Mouse (Mus musculus) stomach, adult 2 months (tissue): ENCODE results near the gene Olfr1313. TPM values are rescaled to one million over a fixed set of nuclear protein-coding genes. Genes with fewer than 3 reads are reported as not detected.

Experiments used
- polyA plus RNA-seq: library from polyadenylated mRNA; depleted of rRNA; stranded (reverse); fragments of >200 nt; gene quantifications from 2 replicates; pipeline ENCODE4 v1.2.3, GENCODE M21; 2012; rRNA removed

Olfr1313 gene
- not detected in 2 replicates for polyA plus RNA-seq

DNA sequence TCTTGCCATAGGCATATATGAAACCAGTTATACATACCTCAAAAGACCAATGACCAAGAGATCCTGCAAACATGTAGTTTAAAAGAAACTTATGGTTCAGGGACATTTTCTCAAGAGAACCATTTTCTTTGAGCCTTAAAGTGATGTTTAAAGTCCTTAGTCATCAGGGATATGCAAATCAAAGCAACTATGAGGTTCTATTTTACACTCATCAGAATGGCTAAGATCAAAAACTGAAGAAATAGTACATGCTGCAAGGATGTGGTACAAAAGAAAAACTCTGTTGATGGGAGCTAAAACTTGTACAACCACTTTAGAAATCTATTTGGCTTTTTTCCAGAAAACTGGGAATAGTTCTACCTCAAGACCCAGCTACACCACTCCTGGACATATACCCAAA is at the start of gene Olfr1313:
TSS of gene Olfr1313 (minus strand) at position 101 of the 400 bp plus-strand sequence.

GRCm38 (mm10) chr2:112115340-112115739 is 37.7 kb upstream of the Olfr1313 start, which contains the start of gene Olfr1315-ps1:
Gene Olfr1315-ps1 (minus strand): TSS chr2:112115440.

DNA sequence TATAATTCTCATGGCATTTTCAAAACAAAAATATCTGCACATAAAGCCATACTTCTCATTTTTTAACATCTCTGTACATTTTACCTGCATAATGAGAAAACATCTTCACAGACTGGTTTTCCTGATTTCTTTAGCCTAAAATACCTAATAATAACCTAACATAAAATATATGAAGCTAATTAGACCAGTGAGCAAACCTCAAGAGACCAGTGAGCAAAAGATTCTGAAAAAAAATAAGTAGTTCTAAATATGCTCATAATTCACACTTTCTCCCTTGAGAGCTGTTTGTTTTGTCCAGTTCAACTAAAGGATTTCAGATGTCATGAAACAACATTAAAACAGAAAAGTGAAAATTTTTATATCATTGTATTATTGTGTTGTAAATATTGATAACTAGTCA is 19.0 kb upstream of the Olfr1313 start, which contains the start of gene Olfr1314:
TSS of gene Olfr1314 (minus strand) at position 101 of the 400 bp plus-strand sequence.

DNA sequence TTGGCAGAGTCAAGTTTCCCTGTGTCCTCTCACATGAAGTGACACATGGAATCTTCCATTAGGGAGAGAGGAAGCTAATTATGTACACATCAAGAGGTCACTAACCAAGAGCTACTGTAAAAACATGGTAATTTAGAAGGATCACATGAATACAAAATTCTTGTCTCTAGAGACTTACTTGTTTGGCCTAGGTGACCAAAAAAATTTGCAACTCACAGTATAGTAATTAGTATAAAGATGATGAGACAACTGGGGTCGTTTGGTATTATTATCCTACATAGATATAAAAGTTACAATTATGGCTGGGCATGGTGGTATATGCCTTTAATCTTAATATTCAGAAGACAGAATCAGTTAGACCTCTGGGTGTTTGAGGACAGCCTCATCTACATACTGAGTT is 27.5 kb downstream of the Olfr1313 start, which contains the start of gene Olfr1312:
TSS of gene Olfr1312 (minus strand) at position 101 of the 400 bp plus-strand sequence.

GRCm38 (mm10) chr2:112024312-112024711 is 53.3 kb downstream of the Olfr1313 start, which contains the start of gene Olfr1311:
Gene Olfr1311 (minus strand): TSS chr2:112024412.

Other genes starting within 250 kb of the Olfr1313 start
- not detected in 2 replicates for gene Olfr1305, start 200.7 kb downstream of the Olfr1313 start, polyA plus RNA-seq
- gene Olfr1306, start 161.6 kb downstream of the Olfr1313 start, polyA plus RNA-seq, result not detected in 2 replicates
- not detected in 2 replicates for gene Olfr1307, start 128.4 kb downstream of the Olfr1313 start, polyA plus RNA-seq
- gene Olfr1308, start 112.9 kb downstream of the Olfr1313 start, polyA plus RNA-seq, result not detected in 2 replicates
- gene Olfr1309, start 87.6 kb downstream of the Olfr1313 start, polyA plus RNA-seq, result not detected in 2 replicates
- not detected in 2 replicates for gene Olfr1310, start 65.1 kb downstream of the Olfr1313 start, polyA plus RNA-seq
- not detected in 2 replicates for gene Olfr1311, start 53.4 kb downstream of the Olfr1313 start, polyA plus RNA-seq
- gene Olfr1312, start 27.6 kb downstream of the Olfr1313 start, polyA plus RNA-seq, result not detected in 2 replicates
- not detected in 2 replicates for gene Olfr1314, start 18.9 kb upstream of the Olfr1313 start, polyA plus RNA-seq
- gene Olfr1315-ps1, start 37.6 kb upstream of the Olfr1313 start, polyA plus RNA-seq, result not detected in 2 replicates
- gene Olfr1316, start 57.1 kb upstream of the Olfr1313 start, polyA plus RNA-seq, result not detected in 2 replicates
- not detected in 2 replicates for gene Olfr1317, start 62.5 kb upstream of the Olfr1313 start, polyA plus RNA-seq
- gene Olfr1318, start 76.4 kb upstream of the Olfr1313 start, polyA plus RNA-seq, result not detected in 2 replicates
- 136 and 165 TPM in 2 replicates for gene Lpcat4, start 161.6 kb upstream of the Olfr1313 start, polyA plus RNA-seq
- gene Nutm1, start 181.4 kb upstream of the Olfr1313 start, polyA plus RNA-seq, result not detected in 2 replicates
- 19.7 and 22.1 TPM in 2 replicates for gene Nop10, start 184.1 kb upstream of the Olfr1313 start, polyA plus RNA-seq
- 3.3 and 5.2 TPM in 2 replicates for gene Slc12a6, start 188.0 kb upstream of the Olfr1313 start, polyA plus RNA-seq
- gene Gm21985, start 188.5 kb upstream of the Olfr1313 start, polyA plus RNA-seq, result not detected in 2 replicates